Mouse (Mus musculus): Measurements from ENCODE around the gene Ctnna3. TPM values are rescaled to one million over a fixed set of nuclear protein-coding genes. Genes with fewer than 3 reads are reported as not detected.
A peak's percentile ranks its signal among the peaks of the same experiment; 100 is the strongest.
"Not testable (repeated sequence)": the region's sequence is repeated elsewhere in the genome, so short reads cannot be mapped to it uniquely, and the experiment has no call there.

Ctnna3 gene
- polyA plus RNA-seq, 1 experiment from 2014 or later, result 0.92 TPM

- H3K4me1 ChIP-seq, result no peaks in the 10 kb centered on the region
- H3K9ac ChIP-seq, result no peak overlapping the region
- H3K4me2 ChIP-seq (replicated peaks), result no peak overlapping the region
- H3K4me3 ChIP-seq (replicated peaks), result no peak overlapping the region
- no peak for ATAC-seq (ENCODE audit: insufficient number of reproducible peaks, low FRiP score, low TSS enrichment, low read depth)
- H3K27me3 ChIP-seq, result no peaks in the 10 kb centered on the region
- no peak overlapping the region for H3K27ac ChIP-seq (replicated peaks)
- H3K9me3 ChIP-seq (replicated peaks), result no peaks in the 10 kb centered on the region
- no peaks in the 10 kb centered on the region for H3K36me3 ChIP-seq
- 64% methylated on average over 4 of the region's 4 CpGs for WGBS
These were observed 1211.2 kb downstream of the Ctnna3 start for GRCm38 (mm10) chr10:64641093-64641492.

DNA sequence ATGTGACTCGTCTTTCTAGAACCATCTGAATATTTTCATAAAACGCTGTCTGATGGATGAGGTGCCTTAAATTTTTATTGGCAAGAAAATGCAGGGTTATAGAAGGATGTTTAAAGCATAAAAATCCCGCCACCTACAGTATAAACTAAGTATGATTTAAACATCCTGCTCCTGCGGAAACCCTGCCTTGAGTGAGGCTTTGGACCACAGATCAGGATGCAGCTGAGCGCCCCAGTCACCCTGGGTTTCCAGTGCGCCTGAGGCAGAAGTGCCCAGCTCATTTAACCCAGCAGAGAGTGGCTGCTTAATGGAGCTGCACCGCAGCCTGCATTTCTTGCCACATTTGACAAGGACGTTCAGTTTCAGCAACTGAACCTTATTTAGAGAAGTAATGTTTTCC, 1211.7 kb downstream of the Ctnna3 start:
- no peak for ATAC-seq (ENCODE audit: insufficient number of reproducible peaks, low FRiP score, low TSS enrichment, low read depth)
- H3K27me3 ChIP-seq, result no peaks in the 10 kb centered on the region
- no peaks in the 10 kb centered on the region for H3K36me3 ChIP-seq
- no peak overlapping the region for H3K9ac ChIP-seq
- H3K27ac ChIP-seq (replicated peaks), result no peak overlapping the region
- no peaks in the 10 kb centered on the region for H3K4me1 ChIP-seq
- H3K4me2 ChIP-seq (replicated peaks), result peak overlapping the region; percentile 23; the same call in 1 of the 2 replicates
- H3K4me3 ChIP-seq (replicated peaks), result no peak overlapping the region
- WGBS, result 29% methylated on average over 8 of the region's 8 CpGs
- no peaks in the 10 kb centered on the region for H3K9me3 ChIP-seq (replicated peaks)

DNA sequence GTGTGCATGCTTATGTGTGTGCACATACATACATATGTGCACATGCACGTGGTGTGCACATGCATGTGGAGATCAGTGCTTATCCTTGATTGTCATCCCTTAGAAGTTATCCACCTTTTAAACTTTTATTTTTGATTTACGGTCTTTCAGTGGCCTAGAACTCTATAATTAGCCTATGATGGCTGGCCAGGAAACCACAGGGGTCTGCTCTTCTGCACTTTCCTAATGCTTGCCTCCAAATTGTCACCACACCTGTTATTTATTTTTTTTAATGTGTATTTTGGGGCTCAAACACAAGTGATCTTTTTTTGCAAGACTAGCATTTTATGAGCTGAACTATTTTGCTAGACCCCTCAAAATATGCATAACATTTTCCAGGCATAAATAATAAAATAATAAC, 1214.1 kb downstream of the Ctnna3 start:
- H3K4me3 ChIP-seq (replicated peaks), result no peak overlapping the region
- no peaks in the 10 kb centered on the region for H3K9me3 ChIP-seq (replicated peaks)
- no peak overlapping the region for H3K4me2 ChIP-seq (replicated peaks)

GRCm38 (mm10) chr10:64661190-64661589, 1231.3 kb downstream of the Ctnna3 start:
- Histone ChIP-seq H3K9ac (no peak overlapping the region), H3K4me3 (replicated peaks) (no peak overlapping the region), H3K36me3 (no peaks in the 10 kb centered on the region), H3K27ac (replicated peaks) (no peak overlapping the region), H3K4me2 (replicated peaks) (no peak overlapping the region), H3K4me1 (no peaks in the 10 kb centered on the region), H3K27me3 (no peaks in the 10 kb centered on the region), H3K9me3 (replicated peaks) (no peaks in the 10 kb centered on the region)
- 79% methylated on average over 4 of the region's 4 CpGs for WGBS
- ATAC-seq (ENCODE audit: insufficient number of reproducible peaks, low FRiP score, low TSS enrichment, low read depth), result no peak

More for the DNA sequence above, 1214.1 kb downstream of the Ctnna3 start:
- Histone ChIP-seq H3K27ac (replicated peaks) (no peak overlapping the region), H3K27me3 (no peaks in the 10 kb centered on the region), H3K4me1 (no peaks in the 10 kb centered on the region), H3K36me3 (no peaks in the 10 kb centered on the region), H3K9ac (no peak overlapping the region)
- WGBS, result 61% methylated on average over 2 of the region's 2 CpGs
- no peak for ATAC-seq (ENCODE audit: insufficient number of reproducible peaks, low FRiP score, low TSS enrichment, low read depth)

- 73% methylated on average over 2 of the region's 2 CpGs for WGBS
- H3K36me3 ChIP-seq, result no peaks in the 10 kb centered on the region
- H3K4me2 ChIP-seq (replicated peaks), result no peak overlapping the region
- H3K27ac ChIP-seq (replicated peaks), result no peak overlapping the region
- no peaks in the 10 kb centered on the region for H3K4me1 ChIP-seq
- no peak for ATAC-seq (ENCODE audit: insufficient number of reproducible peaks, low FRiP score, low TSS enrichment, low read depth)
- H3K9me3 ChIP-seq (replicated peaks), result no peaks in the 10 kb centered on the region
- H3K9ac ChIP-seq, result no peak overlapping the region
- no peaks in the 10 kb centered on the region for H3K27me3 ChIP-seq
- H3K4me3 ChIP-seq (replicated peaks), result no peak overlapping the region
These were observed 1241.6 kb downstream of the Ctnna3 start for GRCm38 (mm10) chr10:64671469-64671868.

DNA sequence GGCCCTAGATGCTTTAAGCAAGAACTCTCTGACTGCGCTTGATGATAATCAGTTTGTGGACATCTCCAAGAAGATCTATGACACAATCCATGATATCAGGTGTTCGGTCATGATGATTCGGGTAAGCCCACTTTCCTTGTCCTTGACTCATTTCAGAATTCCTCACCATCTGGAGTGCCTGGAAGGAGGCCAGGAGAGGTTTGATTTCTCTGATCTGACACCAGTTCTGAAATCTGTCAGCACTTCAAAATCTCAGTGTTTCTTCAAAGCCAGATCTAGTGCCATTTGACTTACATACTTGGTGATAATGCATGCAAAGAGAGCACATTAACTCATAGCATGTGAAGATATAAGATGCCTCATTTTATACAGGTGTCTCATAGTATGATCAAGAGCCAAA, 1245.9 kb downstream of the Ctnna3 start:
- no peak overlapping the region for H3K4me2 ChIP-seq (replicated peaks)
- H3K27me3 ChIP-seq, result no peaks in the 10 kb centered on the region
- no peak overlapping the region for H3K9ac ChIP-seq
- H3K4me1 ChIP-seq, result no peaks in the 10 kb centered on the region
- 78% methylated on average over 3 of the region's 3 CpGs for WGBS
- no peak overlapping the region for H3K27ac ChIP-seq (replicated peaks)
- no peaks in the 10 kb centered on the region for H3K36me3 ChIP-seq
- ATAC-seq (ENCODE audit: insufficient number of reproducible peaks, low FRiP score, low TSS enrichment, low read depth), result no peak
- H3K9me3 ChIP-seq (replicated peaks), result no peaks in the 10 kb centered on the region
- H3K4me3 ChIP-seq (replicated peaks), result no peak overlapping the region

DNA sequence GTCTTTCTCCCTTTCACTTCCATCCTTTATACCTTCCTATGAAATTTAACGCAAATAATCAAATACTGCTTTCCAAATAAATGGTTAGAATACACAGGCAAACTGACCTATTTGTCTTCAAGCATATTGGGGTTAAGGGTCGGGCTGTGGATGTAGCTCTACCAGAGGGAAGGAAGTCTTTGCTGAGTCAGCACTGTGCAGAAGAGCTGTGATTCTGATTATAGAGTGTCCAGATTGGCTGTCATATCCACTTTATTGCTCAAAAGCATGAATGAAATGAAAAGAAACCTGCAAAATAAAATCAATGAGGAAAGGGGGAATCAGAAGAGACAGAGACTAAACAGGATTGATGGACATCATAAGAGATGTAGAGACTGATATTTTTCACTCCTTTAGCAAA, 1280.1 kb downstream of the Ctnna3 start:
- Histone ChIP-seq H3K27me3 (no peaks in the 10 kb centered on the region), H3K4me2 (replicated peaks) (no peak overlapping the region), H3K4me1 (no peaks in the 10 kb centered on the region), H3K27ac (replicated peaks) (no peak overlapping the region), H3K4me3 (replicated peaks) (no peak overlapping the region), H3K9ac (no peak overlapping the region), H3K9me3 (replicated peaks) (no peaks in the 10 kb centered on the region), H3K36me3 (no peaks in the 10 kb centered on the region)
- 78% methylated on average over 2 of the region's 2 CpGs for WGBS
- ATAC-seq (ENCODE audit: insufficient number of reproducible peaks, low FRiP score, low TSS enrichment, low read depth), result no peak

- Histone ChIP-seq H3K9ac (no peak overlapping the region), H3K4me3 (replicated peaks) (no peak overlapping the region), H3K27ac (replicated peaks) (no peak overlapping the region), H3K4me2 (replicated peaks) (no peak overlapping the region), H3K36me3 (no peaks in the 10 kb centered on the region), H3K4me1 (no peaks in the 10 kb centered on the region), H3K27me3 (no peaks in the 10 kb centered on the region), H3K9me3 (replicated peaks) (no peaks in the 10 kb centered on the region)
- WGBS, result 69% methylated on average over 9 of the region's 9 CpGs
- ATAC-seq (ENCODE audit: insufficient number of reproducible peaks, low FRiP score, low TSS enrichment, low read depth), result no peak
These were observed 1288.1 kb downstream of the Ctnna3 start for GRCm38 (mm10) chr10:64718036-64718435.

DNA sequence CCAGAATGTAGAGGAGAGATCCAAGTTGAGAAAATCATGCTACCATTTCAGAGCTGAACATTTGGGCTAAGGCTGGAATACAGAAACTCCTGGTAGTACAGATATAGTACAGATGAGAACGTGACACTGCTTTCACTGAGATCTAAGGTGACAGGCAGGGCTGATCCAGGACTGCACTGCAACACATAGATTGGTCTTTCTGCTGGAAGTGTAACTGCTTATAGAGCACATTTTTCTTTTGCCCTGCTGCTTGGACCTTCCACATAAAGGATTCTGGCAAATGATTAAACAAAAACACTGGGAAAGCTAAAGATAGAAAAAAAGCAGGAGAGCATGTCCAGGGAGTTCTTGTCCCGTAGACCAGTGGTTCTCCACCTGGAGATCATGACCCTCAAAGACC, 1305.8 kb downstream of the Ctnna3 start:
- Histone ChIP-seq H3K27me3 (no peaks in the 10 kb centered on the region), H3K9ac (no peak overlapping the region), H3K27ac (replicated peaks) (no peak overlapping the region), H3K36me3 (no peaks in the 10 kb centered on the region), H3K9me3 (replicated peaks) (no peaks in the 10 kb centered on the region), H3K4me3 (replicated peaks) (no peak overlapping the region), H3K4me1 (no peaks in the 10 kb centered on the region), H3K4me2 (replicated peaks) (no peak overlapping the region)
- ATAC-seq (ENCODE audit: insufficient number of reproducible peaks, low FRiP score, low TSS enrichment, low read depth), result no peak
- 79% methylated on average over 2 of the region's 2 CpGs for WGBS

- H3K4me1 ChIP-seq, result no peaks in the 10 kb centered on the region
- no peaks in the 10 kb centered on the region for H3K36me3 ChIP-seq
- H3K4me2 ChIP-seq (replicated peaks), result no peak overlapping the region
- H3K4me3 ChIP-seq (replicated peaks), result no peak overlapping the region
- H3K27me3 ChIP-seq, result no peaks in the 10 kb centered on the region
- no peak for ATAC-seq (ENCODE audit: insufficient number of reproducible peaks, low FRiP score, low TSS enrichment, low read depth)
- no peak overlapping the region for H3K9ac ChIP-seq
- H3K27ac ChIP-seq (replicated peaks), result no peak overlapping the region
- 31% methylated on average over 2 of the region's 2 CpGs for WGBS
- no peaks in the 10 kb centered on the region for H3K9me3 ChIP-seq (replicated peaks)
These were observed 1306.7 kb downstream of the Ctnna3 start for GRCm38 (mm10) chr10:64736616-64737015.

DNA sequence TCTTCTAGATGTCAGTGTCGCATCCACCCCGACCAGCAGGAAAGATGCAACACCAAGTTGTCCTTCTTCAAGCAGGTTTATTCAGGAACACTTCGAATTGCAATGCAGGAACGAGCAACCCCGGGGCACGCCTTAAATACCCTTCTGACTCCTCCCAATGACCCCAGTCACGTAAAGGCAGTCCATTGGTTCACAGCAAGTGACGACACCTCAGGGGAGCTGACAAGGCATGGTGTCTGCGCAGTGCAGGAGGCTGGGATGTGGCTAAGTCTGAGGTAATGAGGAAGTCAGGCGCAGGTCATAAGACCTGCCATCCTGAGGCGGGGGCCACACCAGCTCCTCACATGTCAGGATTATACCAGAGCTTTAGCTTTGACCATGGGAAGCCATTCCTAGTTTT, 1311.8 kb downstream of the Ctnna3 start:
- H3K4me3 ChIP-seq (replicated peaks); H3K36me3 ChIP-seq; H3K4me2 ChIP-seq (replicated peaks); H3K27ac ChIP-seq (replicated peaks); H3K9me3 ChIP-seq (replicated peaks); H3K4me1 ChIP-seq; ATAC-seq (ENCODE audit: insufficient number of reproducible peaks, low FRiP score, low TSS enrichment, low read depth); H3K27me3 ChIP-seq; H3K9ac ChIP-seq: not testable (repeated sequence)
- WGBS, result 81% methylated on average over 11 of the region's 11 CpGs

DNA sequence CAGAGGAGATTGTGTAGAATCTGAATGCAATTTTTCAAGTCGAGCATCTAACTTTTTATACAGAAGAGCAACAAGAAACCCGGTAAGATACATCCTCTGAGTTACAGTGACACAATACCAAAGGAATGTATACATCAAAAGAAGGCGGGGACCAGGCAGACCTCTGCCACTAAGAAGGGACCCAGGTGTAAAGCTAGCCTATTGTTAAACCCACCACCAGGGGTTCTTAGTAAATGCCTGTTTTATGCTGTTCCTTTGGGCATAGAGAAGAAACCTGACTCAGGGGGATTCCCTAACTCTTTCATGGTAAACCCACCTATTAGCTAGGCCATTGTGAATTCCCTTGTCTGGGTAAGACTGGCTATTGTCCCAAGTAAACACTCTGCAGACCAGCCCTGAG, 1314.2 kb downstream of the Ctnna3 start:
- not testable (repeated sequence) for H3K9me3 ChIP-seq (replicated peaks); H3K4me2 ChIP-seq (replicated peaks); ATAC-seq (ENCODE audit: insufficient number of reproducible peaks, low FRiP score, low TSS enrichment, low read depth); H3K27ac ChIP-seq (replicated peaks); H3K36me3 ChIP-seq; H3K9ac ChIP-seq; H3K4me1 ChIP-seq; H3K4me3 ChIP-seq (replicated peaks); H3K27me3 ChIP-seq
- WGBS, result 22% methylated on average over 3 of the region's 3 CpGs

Measured in embryonic facial prominence, embryonic 15.5 days (tissue).